Mouse (Mus musculus): ENCODE results near the gene Chn1. TPM values are rescaled to one million over a fixed set of nuclear protein-coding genes. Genes with fewer than 3 reads are reported as not detected.

The Chn1 gene
- polyA plus RNA-seq, 1 experiment from 2014 or later = 94.9 TPM

GRCm38 (mm10) chr2:73616434-73617057, 158.6 kb downstream of the Chn1 start:
- Histone ChIP-seq H3K27ac (replicated peaks) (no peak overlapping the region), H3K36me3 (peaks cover 21% of the 10 kb centered on the region)
- 91% methylated on average over 17 of the region's 17 CpGs for WGBS

DNA sequence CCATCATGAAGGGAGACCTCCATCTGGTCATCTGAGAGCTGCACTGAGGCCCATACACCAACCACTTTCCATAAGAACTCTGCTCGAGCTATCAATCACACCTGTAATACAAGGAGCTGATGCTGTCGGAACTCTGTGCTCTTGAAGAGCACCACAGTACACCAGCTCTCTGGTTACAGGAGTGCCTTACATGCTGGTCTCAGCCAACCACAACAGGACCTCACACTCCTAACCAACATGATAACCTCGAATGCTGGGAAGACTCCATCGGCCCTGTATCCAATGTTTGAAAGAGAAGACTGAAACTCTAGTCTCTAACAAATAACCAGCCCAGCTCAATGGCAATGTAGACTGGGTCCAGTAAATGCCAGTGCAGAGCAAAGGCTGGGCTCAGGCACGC, 159.7 kb downstream of the Chn1 start:
- Histone ChIP-seq H3K9me3 (no peaks in the 10 kb centered on the region), H3K27me3 (no peaks in the 10 kb centered on the region), H3K4me3 (no peak overlapping the region), H3K36me3 (peaks cover 25% of the 10 kb centered on the region), H3K4me1 (no peaks in the 10 kb centered on the region), H3K9ac (replicated peaks) (no peak overlapping the region), H3K4me2 (replicated peaks) (no peak overlapping the region), H3K27ac (replicated peaks) (no peak overlapping the region)
- ATAC-seq (replicated peaks) = no peak
- WGBS = 95% methylated on average over 5 of the region's 5 CpGs

More at GRCm38 (mm10) chr2:73616434-73617057, 158.6 kb downstream of the Chn1 start:
- Histone ChIP-seq H3K9ac (replicated peaks) (no peak overlapping the region), H3K4me3 (no peak overlapping the region), H3K4me2 (replicated peaks) (no peak overlapping the region), H3K9me3 (no peaks in the 10 kb centered on the region), H3K27me3 (no peaks in the 10 kb centered on the region), H3K4me1 (no peaks in the 10 kb centered on the region)
- no peak for ATAC-seq (replicated peaks)

GRCm38 (mm10) chr2:73614303-73614702, 160.8 kb downstream of the Chn1 start:
- no peak overlapping the region for H3K4me2 ChIP-seq (replicated peaks)
- H3K9me3 ChIP-seq = no peaks in the 10 kb centered on the region
- H3K4me1 ChIP-seq = no peaks in the 10 kb centered on the region
- ATAC-seq (replicated peaks) = no peak
- H3K27me3 ChIP-seq = no peaks in the 10 kb centered on the region
- no peak overlapping the region for H3K4me3 ChIP-seq
- 98% methylated on average over 8 of the region's 8 CpGs for WGBS
- H3K27ac ChIP-seq (replicated peaks) = no peak overlapping the region
- peaks cover 25% of the 10 kb centered on the region for H3K36me3 ChIP-seq
- H3K9ac ChIP-seq (replicated peaks) = no peak overlapping the region

DNA sequence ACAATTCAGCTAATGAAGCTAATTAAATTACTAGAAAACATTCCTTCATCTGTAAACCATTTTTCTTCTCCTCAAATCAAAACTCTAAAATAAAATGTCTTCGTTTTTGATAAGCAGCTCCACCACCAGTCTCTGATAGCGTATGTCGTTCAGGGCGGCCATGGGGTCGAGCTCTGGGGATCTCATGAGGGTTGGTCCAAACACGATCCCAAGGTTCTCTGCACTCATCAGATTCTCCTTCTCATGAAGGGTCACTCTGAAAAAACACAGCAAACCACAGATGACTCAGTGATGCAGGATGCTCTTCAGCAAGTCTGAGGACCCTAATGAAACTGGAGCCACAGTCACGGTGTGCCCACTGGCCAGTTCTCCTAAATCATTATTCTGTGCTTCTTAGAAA, 162.2 kb downstream of the Chn1 start:
- H3K4me1 ChIP-seq = no peaks in the 10 kb centered on the region
- no peak overlapping the region for H3K4me3 ChIP-seq
- 91% methylated on average over 7 of the region's 7 CpGs for WGBS
- H3K27ac ChIP-seq (replicated peaks) = no peak overlapping the region
- no peaks in the 10 kb centered on the region for H3K27me3 ChIP-seq
- ATAC-seq (replicated peaks) = no peak
- peaks cover 25% of the 10 kb centered on the region for H3K36me3 ChIP-seq
- no peaks in the 10 kb centered on the region for H3K9me3 ChIP-seq
- no peak overlapping the region for H3K4me2 ChIP-seq (replicated peaks)
- no peak overlapping the region for H3K9ac ChIP-seq (replicated peaks)

DNA sequence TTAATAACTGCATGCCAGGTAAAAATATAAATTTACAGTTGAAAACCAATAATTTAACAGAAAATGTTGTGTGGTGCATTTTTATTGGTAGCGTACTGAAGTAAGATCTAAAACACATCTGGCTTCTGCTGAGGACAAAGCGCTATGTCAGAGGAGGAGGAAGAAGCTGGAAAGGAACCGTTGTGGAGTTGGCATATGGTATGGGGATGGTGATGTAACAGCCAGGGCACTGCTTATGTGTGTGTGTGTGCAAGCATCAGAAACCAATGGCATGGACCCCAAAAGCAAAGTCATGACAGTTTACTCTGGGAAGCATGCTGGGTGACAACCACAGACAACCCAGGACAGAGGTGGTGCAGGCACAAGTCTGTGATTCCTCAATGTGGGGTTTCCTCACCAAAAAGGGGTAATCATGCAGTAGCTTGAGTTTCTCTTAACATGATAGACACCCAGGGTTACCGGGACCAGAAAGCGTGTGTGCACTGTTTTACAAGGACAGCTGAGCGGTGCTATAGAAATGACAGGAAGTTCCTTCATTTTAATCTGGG, 162.7 kb downstream of the Chn1 start:
- Histone ChIP-seq H3K4me1 (no peaks in the 10 kb centered on the region), H3K4me2 (replicated peaks) (no peak overlapping the region), H3K9ac (replicated peaks) (no peak overlapping the region), H3K27ac (replicated peaks) (no peak overlapping the region), H3K27me3 (no peaks in the 10 kb centered on the region), H3K9me3 (no peaks in the 10 kb centered on the region), H3K36me3 (peaks cover 21% of the 10 kb centered on the region), H3K4me3 (no peak overlapping the region)
- ATAC-seq (replicated peaks) = no peak
- 85% methylated on average over 6 of the region's 6 CpGs for WGBS

GRCm38 (mm10) chr2:73611798-73612197, 163.3 kb downstream of the Chn1 start:
- no peak overlapping the region for H3K27ac ChIP-seq (replicated peaks)
- H3K4me2 ChIP-seq (replicated peaks) = no peak overlapping the region
- H3K4me1 ChIP-seq = no peaks in the 10 kb centered on the region
- 80% methylated on average over 6 of the region's 6 CpGs for WGBS
- ATAC-seq (replicated peaks) = no peak
- H3K9me3 ChIP-seq = no peaks in the 10 kb centered on the region
- peaks cover 21% of the 10 kb centered on the region for H3K36me3 ChIP-seq
- no peaks in the 10 kb centered on the region for H3K27me3 ChIP-seq
- no peak overlapping the region for H3K4me3 ChIP-seq
- no peak overlapping the region for H3K9ac ChIP-seq (replicated peaks)

GRCm38 (mm10) chr2:73609724-73610210, 165.4 kb downstream of the Chn1 start:
- 89% methylated on average over 3 of the region's 3 CpGs for WGBS
- no peak overlapping the region for H3K9ac ChIP-seq (replicated peaks)
- no peak overlapping the region for H3K27ac ChIP-seq (replicated peaks)
- no peak overlapping the region for H3K4me2 ChIP-seq (replicated peaks)
- no peaks in the 10 kb centered on the region for H3K27me3 ChIP-seq
- H3K4me3 ChIP-seq = no peak overlapping the region
- H3K9me3 ChIP-seq = no peaks in the 10 kb centered on the region
- peaks cover 21% of the 10 kb centered on the region for H3K36me3 ChIP-seq
- peaks cover 5% of the 10 kb centered on the region for H3K4me1 ChIP-seq
- ATAC-seq (replicated peaks) = no peak

GRCm38 (mm10) chr2:73609067-73609723, 166.0 kb downstream of the Chn1 start:
- Histone ChIP-seq H3K9me3 (no peaks in the 10 kb centered on the region), H3K36me3 (peaks cover 17% of the 10 kb centered on the region), H3K27me3 (no peaks in the 10 kb centered on the region), H3K4me3 (no peak overlapping the region), H3K9ac (replicated peaks) (no peak overlapping the region), H3K27ac (replicated peaks) (no peak overlapping the region), H3K4me1 (peaks cover 7% of the 10 kb centered on the region), H3K4me2 (replicated peaks) (no peak overlapping the region)
- no peak for ATAC-seq (replicated peaks)
- 76% methylated on average over 5 of the region's 5 CpGs for WGBS

- Histone ChIP-seq H3K9me3 (no peaks in the 10 kb centered on the region), H3K4me2 (replicated peaks) (no peak overlapping the region), H3K9ac (replicated peaks) (no peak overlapping the region), H3K4me3 (no peak overlapping the region), H3K4me1 (peaks cover 7% of the 10 kb centered on the region), H3K27me3 (no peaks in the 10 kb centered on the region), H3K36me3 (peaks cover 14% of the 10 kb centered on the region), H3K27ac (replicated peaks) (no peak overlapping the region)
- no peak for ATAC-seq (replicated peaks)
- 84% methylated on average over 6 of the region's 6 CpGs for WGBS
These were observed 166.8 kb downstream of the Chn1 start for GRCm38 (mm10) chr2:73608391-73608790.

DNA sequence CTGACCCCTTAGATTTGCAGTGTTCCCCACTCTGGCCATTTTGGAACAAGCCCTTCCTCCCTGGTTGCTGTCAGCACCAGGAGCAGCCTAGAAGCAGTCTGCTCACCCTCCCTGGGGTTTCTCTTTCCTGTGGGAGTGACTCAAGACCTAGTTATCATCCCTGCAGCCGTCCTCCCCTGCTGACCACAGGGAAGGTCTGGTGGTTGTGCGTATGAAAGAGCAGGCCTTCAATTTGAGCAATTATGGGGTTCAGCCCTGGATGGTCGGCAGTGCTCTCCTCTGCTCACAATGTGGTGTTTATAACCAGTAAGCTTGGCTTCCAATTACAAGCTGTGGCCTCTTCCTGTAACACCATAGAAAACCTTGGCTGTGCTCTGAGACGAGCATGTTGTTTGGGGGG, 167.5 kb downstream of the Chn1 start:
- WGBS = 40% methylated on average over 4 of the region's 4 CpGs
- H3K27me3 ChIP-seq = no peaks in the 10 kb centered on the region
- peaks cover 7% of the 10 kb centered on the region for H3K4me1 ChIP-seq
- H3K4me2 ChIP-seq (replicated peaks) = no peak overlapping the region
- H3K9me3 ChIP-seq = no peaks in the 10 kb centered on the region
- H3K4me3 ChIP-seq = no peak overlapping the region
- H3K9ac ChIP-seq (replicated peaks) = no peak overlapping the region
- no peak for ATAC-seq (replicated peaks)
- H3K27ac ChIP-seq (replicated peaks) = no peak overlapping the region
- H3K36me3 ChIP-seq = peaks cover 8% of the 10 kb centered on the region

DNA sequence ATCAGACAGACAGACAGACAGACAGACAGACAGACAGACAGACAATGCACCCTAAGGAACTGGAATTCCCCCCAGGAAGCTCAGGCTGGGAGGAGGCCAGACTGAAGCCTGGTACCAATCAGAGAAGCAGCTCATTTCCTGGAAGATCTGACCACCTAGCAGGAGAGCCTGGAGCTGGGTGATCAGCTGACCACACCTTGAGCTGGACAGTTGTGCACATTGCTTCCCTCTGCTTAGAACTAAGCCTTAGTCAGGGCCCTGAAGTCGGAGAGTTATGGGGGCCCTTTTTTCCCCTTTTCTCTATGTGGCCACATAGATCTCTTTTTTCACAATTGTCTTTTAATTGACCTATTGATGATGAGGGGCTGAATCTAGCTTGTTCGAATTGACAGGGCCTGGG, 168.0 kb downstream of the Chn1 start:
- ATAC-seq (replicated peaks) = no peak
- H3K27me3 ChIP-seq = no peaks in the 10 kb centered on the region
- peaks cover 7% of the 10 kb centered on the region for H3K4me1 ChIP-seq
- no peak overlapping the region for H3K9ac ChIP-seq (replicated peaks)
- no peak overlapping the region for H3K27ac ChIP-seq (replicated peaks)
- WGBS = 60% methylated on average over 2 of the region's 2 CpGs
- H3K4me2 ChIP-seq (replicated peaks) = no peak overlapping the region
- no peak overlapping the region for H3K4me3 ChIP-seq
- H3K9me3 ChIP-seq = no peaks in the 10 kb centered on the region
- H3K36me3 ChIP-seq = 0 out of 2 replicates have a peak, but pooled peaks cover 4% of the 10 kb centered on the region

GRCm38 (mm10) chr2:73606616-73607015, 168.5 kb downstream of the Chn1 start:
- Histone ChIP-seq H3K36me3 (0 out of 2 replicates have a peak, but pooled peaks cover 4% of the 10 kb centered on the region), H3K9ac (replicated peaks) (no peak overlapping the region), H3K4me2 (replicated peaks) (no peak overlapping the region), H3K4me3 (no peak overlapping the region), H3K4me1 (peaks cover 7% of the 10 kb centered on the region), H3K27ac (replicated peaks) (no peak overlapping the region; the same call in 1 of the 2 replicates), H3K9me3 (no peaks in the 10 kb centered on the region), H3K27me3 (no peaks in the 10 kb centered on the region)
- WGBS = 91% methylated on average over 6 of the region's 6 CpGs
- ATAC-seq (replicated peaks) = no peak

Data from forebrain, embryonic 15.5 days (tissue).